Mouse (Mus musculus) B cell, adult 2 months (primary cell): ENCODE measurements around the gene Cd28.

Experiments
- DNase-seq, 2 experiments: peaks; one replicate each; pipeline ENCODE4 v3.0.0; 2022

Gene Cd28

GRCm38 (mm10) chr1:60716567-60716966 lies at the start of gene Cd28:
Gene Cd28 (plus strand): TSS chr1:60716800.
- no peak for DNase-seq

DNA sequence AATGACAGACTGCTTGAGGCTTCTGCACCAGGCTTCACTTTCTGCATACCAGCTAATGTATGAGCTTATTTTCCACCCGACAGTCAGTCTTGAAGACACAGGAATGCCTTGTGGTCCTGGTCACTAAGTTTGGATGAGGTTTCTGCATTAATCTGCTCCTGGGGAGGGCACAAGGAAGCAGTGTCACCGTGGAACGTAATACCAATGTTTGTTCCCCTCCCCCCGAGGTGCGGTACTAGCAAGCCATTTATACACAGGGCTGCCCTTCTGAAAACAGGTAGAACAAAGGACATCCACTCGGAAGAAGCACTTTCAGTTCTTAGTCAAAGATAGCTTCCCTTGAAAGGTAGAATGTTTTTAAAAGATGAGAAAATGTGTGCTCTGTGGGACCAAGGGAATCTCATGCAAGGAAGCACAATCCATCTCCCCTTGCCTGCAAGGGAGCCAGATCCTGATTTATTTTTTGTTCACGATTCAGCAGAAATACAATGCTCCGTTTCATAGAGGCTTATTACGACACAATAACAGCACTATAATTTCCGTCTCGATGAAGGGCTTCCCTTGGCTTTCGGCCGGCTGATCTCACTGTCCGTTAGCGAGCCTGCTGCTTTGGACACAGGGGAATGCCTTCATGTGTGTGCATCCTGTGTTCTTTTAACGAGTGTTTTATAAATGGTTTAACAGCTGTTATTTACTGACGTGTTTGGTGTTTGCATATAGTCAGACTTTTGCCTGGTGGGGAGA lies 48.6 kb upstream of the Cd28 start:
- no peak for DNase-seq

- no peak for DNase-seq
Measured at GRCm38 (mm10) chr1:60669048-60669447, 47.6 kb upstream of the Cd28 start.

DNA sequence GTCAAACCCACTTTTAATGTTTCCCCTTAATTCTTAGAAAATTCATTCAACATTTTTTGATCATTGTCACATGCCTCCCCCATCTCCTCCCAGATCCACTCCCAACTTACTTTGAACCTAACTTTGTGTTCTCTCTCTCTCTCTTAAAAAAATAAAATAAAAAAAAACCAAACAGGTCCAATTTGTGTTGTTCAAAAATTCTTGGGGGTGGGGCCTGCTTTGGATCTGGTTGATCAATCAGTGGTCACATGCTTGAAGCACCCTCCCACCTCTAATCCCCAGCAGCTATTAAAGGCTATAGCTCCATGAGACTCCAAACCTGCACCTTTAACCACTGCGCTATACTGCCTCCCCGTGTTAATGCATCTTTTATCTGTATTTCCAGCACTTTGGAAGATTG lies 46.9 kb upstream of the Cd28 start:
- no peak for DNase-seq

DNA sequence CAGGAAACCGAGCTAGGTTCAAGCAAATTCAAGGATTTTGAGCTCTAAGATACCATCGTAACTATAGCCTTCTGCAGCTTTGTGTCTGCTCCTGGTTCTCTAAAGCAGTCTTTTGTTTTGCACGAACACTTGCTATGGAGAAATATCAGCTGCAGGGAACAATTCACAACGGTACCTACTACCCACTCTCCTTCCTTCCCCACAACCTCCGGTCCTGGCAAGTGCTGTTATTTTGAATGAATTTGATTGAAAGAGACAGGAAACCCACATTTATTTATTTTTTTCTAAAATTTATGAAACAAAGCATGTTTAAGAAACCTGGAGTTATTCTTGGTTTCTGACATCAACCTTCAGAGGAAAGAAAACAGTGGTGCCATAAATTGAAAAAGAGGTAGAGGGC lies 46.4 kb upstream of the Cd28 start:
- DNase-seq: no peak

- no peak for DNase-seq
Measured at GRCm38 (mm10) chr1:60683766-60684165, 32.8 kb upstream of the Cd28 start.

- no peak for DNase-seq
Measured at GRCm38 (mm10) chr1:60696115-60696895, 20.3 kb upstream of the Cd28 start.

- no peak for DNase-seq
Measured at GRCm38 (mm10) chr1:60702641-60703040, 14.0 kb upstream of the Cd28 start.

DNA sequence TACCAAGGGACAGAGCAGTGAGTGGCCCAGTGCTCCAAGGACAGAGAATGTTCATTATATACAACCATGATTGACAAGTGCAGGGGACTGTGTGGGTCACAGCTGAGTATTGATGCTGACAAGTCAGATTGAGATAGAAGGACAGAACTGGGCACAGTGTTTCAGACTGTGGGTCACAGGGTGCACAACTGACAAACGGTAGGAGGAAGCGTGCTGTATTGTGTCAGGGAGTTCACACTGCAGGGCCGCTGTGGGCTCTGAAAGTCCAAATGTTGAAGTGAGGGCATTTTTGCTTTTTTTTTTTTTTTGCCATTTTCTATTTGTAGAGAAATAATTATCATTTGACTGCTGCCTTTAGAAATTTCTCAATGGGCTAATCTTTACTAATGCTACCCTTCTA lies 3.4 kb upstream of the Cd28 start:
- no peak for DNase-seq

DNA sequence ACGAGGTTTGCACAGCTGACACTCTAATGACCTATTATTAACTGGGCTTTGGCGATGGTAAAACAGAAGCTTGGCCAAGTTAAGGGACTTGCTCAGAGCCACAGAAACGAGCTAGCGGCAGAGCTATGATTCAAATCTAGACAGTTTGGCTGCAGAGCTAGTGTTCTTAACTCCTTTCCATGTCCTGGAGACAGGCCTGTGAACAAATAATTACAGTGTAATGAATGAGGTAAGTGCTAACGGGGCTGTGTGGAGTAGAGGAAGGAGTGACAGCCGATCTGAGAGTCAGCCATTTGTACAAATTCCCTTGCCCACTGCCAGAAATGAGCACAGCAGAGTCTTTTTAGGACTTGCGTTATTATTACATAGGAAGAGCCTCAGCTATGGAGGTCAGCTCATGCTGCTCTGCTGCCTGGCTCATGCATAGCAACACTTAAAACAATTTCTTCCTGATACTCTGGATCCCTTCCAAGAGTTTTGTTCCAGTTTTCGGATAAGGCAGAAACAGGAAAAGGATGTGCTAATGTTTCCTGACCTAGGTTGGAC lies 876 bp upstream of the Cd28 start:
- no peak for DNase-seq

DNA sequence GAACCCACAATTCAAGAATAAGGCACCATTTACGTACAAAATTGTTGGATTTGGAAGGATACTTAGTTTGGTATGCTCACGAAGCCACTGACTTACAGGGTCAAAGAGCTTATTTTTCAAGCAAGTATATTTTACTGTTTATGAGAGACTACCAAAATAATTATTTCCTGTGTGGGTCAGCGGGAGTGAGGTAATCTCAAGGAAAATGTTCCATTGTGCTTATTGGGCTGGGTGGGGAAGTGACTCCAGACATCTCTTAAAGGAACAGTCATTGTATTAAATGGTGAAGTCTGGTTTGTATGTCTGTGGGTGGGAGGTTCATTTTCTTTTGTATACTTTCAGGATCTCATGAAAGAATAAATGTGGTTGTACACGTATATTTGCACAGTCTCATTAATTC lies 2.0 kb downstream of the Cd28 start:
- no peak for DNase-seq

- DNase-seq: no peak
Measured at GRCm38 (mm10) chr1:60723555-60723954, 7.0 kb downstream of the Cd28 start.

GRCm38 (mm10) chr1:60731940-60732339 lies 15.3 kb downstream of the Cd28 start:
- DNase-seq: no peak

DNA sequence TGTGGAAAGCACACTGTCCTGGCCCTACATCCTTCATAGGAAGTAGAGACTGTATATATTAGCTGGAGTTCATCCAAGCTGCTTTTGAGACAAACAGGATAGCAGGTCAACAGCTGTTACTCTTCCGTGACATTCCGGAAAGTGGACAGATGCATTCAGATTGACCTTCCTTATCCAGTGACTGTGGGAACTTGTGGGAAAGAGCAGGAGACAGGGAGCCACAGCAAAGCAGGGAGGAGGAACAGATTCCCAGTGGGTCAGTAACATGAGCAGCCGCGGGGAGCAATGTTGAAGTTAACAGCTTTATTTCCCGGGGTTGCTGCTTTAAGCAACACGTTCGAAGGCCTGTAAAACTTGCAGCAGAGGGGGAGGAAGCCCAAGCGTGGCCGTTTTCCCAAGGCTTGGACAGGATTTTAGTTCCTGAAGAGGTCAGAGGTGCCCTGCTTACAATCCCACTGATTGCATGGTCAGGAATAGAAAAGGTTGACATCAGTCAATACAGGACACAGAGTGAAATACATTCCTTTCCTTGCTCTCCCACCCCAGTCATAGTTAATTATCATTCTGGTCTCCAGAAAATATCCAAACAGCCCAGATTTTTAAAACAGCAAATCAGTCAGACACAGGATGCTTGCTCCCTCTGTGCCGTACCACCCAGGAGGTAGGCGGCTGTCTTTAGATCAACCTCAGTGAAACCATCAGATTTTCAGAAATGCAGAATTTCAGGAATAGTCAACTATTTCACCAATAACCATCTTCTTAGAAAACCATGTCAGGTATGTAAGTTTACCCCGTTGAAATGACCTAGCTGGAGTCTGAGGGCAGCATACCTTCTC lies 18.7 kb downstream of the Cd28 start:
- DNase-seq: no peak

GRCm38 (mm10) chr1:60735908-60736280 lies 19.3 kb downstream of the Cd28 start:
- no peak for DNase-seq

- DNase-seq: no peak
Measured at GRCm38 (mm10) chr1:60744266-60744665, 27.7 kb downstream of the Cd28 start.

GRCm38 (mm10) chr1:60745664-60746063 lies 29.1 kb downstream of the Cd28 start:
- DNase-seq: no peak

- no peak for DNase-seq
Measured at GRCm38 (mm10) chr1:60746153-60746552, 29.6 kb downstream of the Cd28 start.

GRCm38 (mm10) chr1:60746856-60747255 lies 30.3 kb downstream of the Cd28 start:
- DNase-seq: no peak

DNA sequence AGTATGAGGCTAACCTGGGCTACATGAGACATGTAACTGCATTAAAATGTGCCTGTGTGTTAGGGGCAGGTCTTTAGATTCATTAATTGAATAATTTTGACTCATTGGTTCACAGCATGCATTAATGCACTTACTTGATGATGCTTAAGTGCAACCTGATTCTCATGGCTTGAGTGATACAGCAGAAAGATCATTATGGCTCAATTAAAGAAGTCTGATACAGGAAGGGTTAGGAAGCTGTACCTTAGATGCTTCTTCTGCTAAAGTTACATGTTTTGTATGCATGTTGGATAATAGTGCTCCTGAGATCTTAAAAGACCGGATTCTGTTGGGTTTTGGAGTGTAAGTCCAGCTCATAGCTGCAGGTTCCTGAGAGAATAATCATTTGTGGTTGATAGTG lies 31.7 kb downstream of the Cd28 start:
- DNase-seq: no peak

GRCm38 (mm10) chr1:60748936-60749335 lies 32.3 kb downstream of the Cd28 start:
- no peak for DNase-seq

GRCm38 (mm10) chr1:60749346-60749840 lies 32.8 kb downstream of the Cd28 start:
- DNase-seq: no peak

GRCm38 (mm10) chr1:60750201-60750765 lies 33.7 kb downstream of the Cd28 start:
- DNase-seq: no peak
